Mouse (Mus musculus) heart, embryonic 16.5 days (tissue): ENCODE data around the gene Uqcr10. TPM values are rescaled to one million over a fixed set of nuclear protein-coding genes. Genes with fewer than 3 reads are reported as not detected.

ENCODE experiments used
- ATAC-seq: fragments of 200-750 bp; cut with Nextera tagmentation; replicated peaks from 2 replicates; pipeline ENCODE4 v1.8.0; 2017; ENCODE audit warnings: moderate number of reproducible peaks; ENCODE audit not compliant: insufficient read depth, low FRiP score; ENCODE audit errors: extremely low read depth
- H3K27ac ChIP-seq: fragments of 300-500 bp; sonication (generic); 2 replicates; pipeline ENCODE4 v1.5.1; 2014; ENCODE audit warnings: mild to moderate bottlenecking, low read length, control low read depth, moderate library complexity
- H3K27me3 ChIP-seq: fragments of 300-500 bp; sonication (generic); 2 replicates; pipeline ENCODE4 v1.6.1; 2014; ENCODE audit warnings: low read length, mixed read lengths; ENCODE audit not compliant: control insufficient read depth, insufficient read depth
- H3K36me3 ChIP-seq: fragments of 300-500 bp; sonication (generic); 2 replicates; pipeline ENCODE4 v1.6.1; 2014; ENCODE audit not compliant: control insufficient read depth, insufficient read depth
- H3K4me1 ChIP-seq: fragments of 300-500 bp; sonication (generic); 2 replicates; pipeline ENCODE4 v1.6.1; 2014; ENCODE audit warnings: low read length, mixed read lengths; ENCODE audit not compliant: control insufficient read depth, insufficient read depth
- H3K4me2 ChIP-seq: fragments of 300-500 bp; sonication (generic); 2 replicates; pipeline ENCODE4 v1.6.1; 2014; ENCODE audit warnings: low read depth, mild to moderate bottlenecking, control low read depth, low read length
- H3K4me3 ChIP-seq: fragments of 300-500 bp; sonication (generic); 2 replicates; pipeline ENCODE4 v1.5.1; 2014; ENCODE audit warnings: mild to moderate bottlenecking, control low read depth, low read length
- H3K9ac ChIP-seq: fragments of 300-500 bp; sonication (generic); 2 replicates; pipeline ENCODE4 v1.6.1; 2014; ENCODE audit warnings: low read length, control low read depth
- H3K9me3 ChIP-seq: fragments of 300-500 bp; sonication (generic); replicated peaks from 2 replicates; pipeline ENCODE4 v1.6.1; 2016; ENCODE audit warnings: low read length; ENCODE audit not compliant: control insufficient read depth
- WGBS: fragments of 180-500 bp; shearing (Covaris S2); extraction: QIAGEN DNeasy Blood & Tissue Kit; methylation state at CpG from one replicate; pipeline ENCODE4 v1.1.7; 2014; 5-methylcytosine and 5-hydroxymethylcytosine counted together
- polyA plus RNA-seq: library from polyadenylated mRNA; unstranded; fragments of >200 nt; fragmentation: Nextera tagmentation; extraction: Ambion mirVana; gene quantifications from 2 replicates; pipeline ENCODE4 v1.2.1, GENCODE M21; 2015

The Uqcr10 gene
- polyA plus RNA-seq, 1 experiment from 2014 or later: 1,930 TPM

DNA sequence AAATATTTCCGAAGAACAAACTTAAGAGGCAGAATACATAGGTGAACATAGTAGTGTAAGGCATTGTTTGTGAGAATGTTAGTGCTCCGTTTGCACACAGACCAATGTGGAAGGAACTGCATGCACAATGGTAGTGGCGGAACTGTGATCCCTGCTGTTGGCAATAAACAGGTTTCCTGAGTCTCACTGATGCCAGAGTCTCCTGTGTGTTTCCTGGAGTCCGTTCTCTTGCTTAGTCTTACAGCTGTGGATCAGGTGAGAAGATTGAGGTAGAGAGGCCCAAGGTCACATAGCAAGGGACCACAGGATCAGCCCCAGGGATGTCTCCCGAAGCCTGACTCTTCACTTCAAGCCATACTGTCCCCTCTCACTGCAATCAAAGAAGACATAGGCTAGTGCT is 18.6 kb downstream of the Uqcr10 start:
- Histone ChIP-seq H3K4me2 (no peak overlapping the region), H3K9ac (no peak overlapping the region), H3K27ac (no peak overlapping the region), H3K9me3 (no peaks in the 10 kb centered on the region), H3K36me3 (peaks cover 18% of the 10 kb centered on the region), H3K27me3 (no peaks in the 10 kb centered on the region), H3K4me1 (peaks cover 6% of the 10 kb centered on the region), H3K4me3 (no peak overlapping the region)
- 75% methylated on average over 5 of the region's 5 CpGs for WGBS
- no peak for ATAC-seq

- H3K9ac ChIP-seq: no peak overlapping the region
- no peak overlapping the region for H3K4me2 ChIP-seq
- H3K9me3 ChIP-seq: no peaks in the 10 kb centered on the region
- ATAC-seq: no peak
- H3K36me3 ChIP-seq: peaks cover 18% of the 10 kb centered on the region
- 50% methylated on average over 4 of the region's 4 CpGs for WGBS
- no peaks in the 10 kb centered on the region for H3K27me3 ChIP-seq
- H3K4me3 ChIP-seq: no peak overlapping the region
- no peak overlapping the region for H3K27ac ChIP-seq
- H3K4me1 ChIP-seq: peaks cover 6% of the 10 kb centered on the region
Observed at GRCm38 (mm10) chr11:4685071-4685470, 19.1 kb downstream of the Uqcr10 start.

- Histone ChIP-seq H3K4me3 (no peak overlapping the region), H3K27ac (no peak overlapping the region), H3K9me3 (no peaks in the 10 kb centered on the region), H3K27me3 (no peaks in the 10 kb centered on the region), H3K9ac (no peak overlapping the region), H3K4me1 (peaks cover 6% of the 10 kb centered on the region), H3K4me2 (no peak overlapping the region), H3K36me3 (peaks cover 18% of the 10 kb centered on the region)
- ATAC-seq: no peak
- 68% methylated on average over 6 of the region's 6 CpGs for WGBS
Observed at GRCm38 (mm10) chr11:4684186-4684585, 20.0 kb downstream of the Uqcr10 start.

- Histone ChIP-seq H3K27ac (no peak overlapping the region), H3K9ac (no peak overlapping the region), H3K27me3 (no peaks in the 10 kb centered on the region), H3K36me3 (peaks cover 18% of the 10 kb centered on the region), H3K4me1 (peaks cover 6% of the 10 kb centered on the region), H3K9me3 (no peaks in the 10 kb centered on the region), H3K4me3 (no peak overlapping the region), H3K4me2 (no peak overlapping the region)
- ATAC-seq: no peak
- WGBS: 85% methylated on average over 6 of the region's 6 CpGs
Observed at GRCm38 (mm10) chr11:4683516-4683915, 20.6 kb downstream of the Uqcr10 start.

- peaks cover 23% of the 10 kb centered on the region for H3K36me3 ChIP-seq
- ATAC-seq: no peak
- peaks cover 2% of the 10 kb centered on the region for H3K4me1 ChIP-seq
- H3K27me3 ChIP-seq: no peaks in the 10 kb centered on the region
- no peak overlapping the region for H3K9ac ChIP-seq
- H3K4me2 ChIP-seq: no peak overlapping the region
- 48% methylated on average over 3 of the region's 3 CpGs for WGBS
- no peak overlapping the region for H3K27ac ChIP-seq
- no peak overlapping the region for H3K4me3 ChIP-seq
- no peaks in the 10 kb centered on the region for H3K9me3 ChIP-seq
Observed at GRCm38 (mm10) chr11:4680126-4680525, 24.0 kb downstream of the Uqcr10 start.

GRCm38 (mm10) chr11:4679441-4679832 is 24.7 kb downstream of the Uqcr10 start:
- 95% methylated on average over 12 of the region's 12 CpGs for WGBS
- no peak overlapping the region for H3K4me3 ChIP-seq
- no peaks in the 10 kb centered on the region; the same call in 1 of the 2 replicates for H3K4me1 ChIP-seq
- H3K36me3 ChIP-seq: peaks cover 23% of the 10 kb centered on the region
- H3K4me2 ChIP-seq: no peak overlapping the region
- ATAC-seq: no peak
- H3K9ac ChIP-seq: no peak overlapping the region
- H3K27ac ChIP-seq: no peak overlapping the region
- no peaks in the 10 kb centered on the region for H3K27me3 ChIP-seq
- H3K9me3 ChIP-seq: no peaks in the 10 kb centered on the region

DNA sequence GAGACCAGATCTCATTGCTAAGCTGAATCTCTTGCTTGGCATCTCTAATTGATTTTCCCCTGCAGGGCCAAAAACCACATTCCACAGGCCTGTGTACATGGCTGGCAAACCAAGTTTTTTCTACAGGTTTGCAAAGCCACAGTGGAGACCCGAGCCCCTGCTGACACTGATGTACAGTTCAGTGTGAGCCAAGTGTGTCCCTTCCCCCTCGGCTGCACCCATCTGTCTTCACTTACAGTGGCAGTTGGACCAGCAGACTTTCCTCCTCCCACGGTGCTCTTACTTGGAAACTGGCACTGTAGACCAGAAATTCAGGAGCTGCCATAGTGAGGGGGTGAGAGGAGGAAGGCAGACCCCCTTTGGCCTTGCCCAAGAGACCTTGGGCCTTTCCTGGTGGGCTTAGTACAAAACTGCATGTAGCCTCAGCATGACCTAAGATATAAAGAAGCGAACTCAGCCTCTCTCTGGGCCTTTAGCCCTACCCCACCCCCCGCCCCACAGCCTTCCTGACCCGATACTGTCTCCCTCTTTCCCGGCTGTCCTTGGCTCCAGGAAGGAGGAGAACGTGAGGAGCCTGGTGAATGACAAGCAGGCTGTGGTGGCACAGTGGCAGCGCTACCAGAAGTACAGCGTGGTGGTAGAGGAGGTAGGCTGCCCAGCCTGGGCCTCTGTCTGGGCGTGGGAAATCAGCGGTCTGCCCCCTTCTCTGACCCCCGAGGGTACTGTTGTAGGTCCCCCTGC is 25.3 kb downstream of the Uqcr10 start:
- no peak overlapping the region for H3K4me2 ChIP-seq
- no peaks in the 10 kb centered on the region for H3K27me3 ChIP-seq
- 68% methylated on average over 13 of the region's 13 CpGs for WGBS
- no peaks in the 10 kb centered on the region for H3K9me3 ChIP-seq
- H3K27ac ChIP-seq: no peak overlapping the region
- H3K9ac ChIP-seq: no peak overlapping the region
- H3K4me3 ChIP-seq: no peak overlapping the region
- H3K36me3 ChIP-seq: peaks cover 23% of the 10 kb centered on the region
- no peaks in the 10 kb centered on the region; the same call in 1 of the 2 replicates for H3K4me1 ChIP-seq
- ATAC-seq: no peak

DNA sequence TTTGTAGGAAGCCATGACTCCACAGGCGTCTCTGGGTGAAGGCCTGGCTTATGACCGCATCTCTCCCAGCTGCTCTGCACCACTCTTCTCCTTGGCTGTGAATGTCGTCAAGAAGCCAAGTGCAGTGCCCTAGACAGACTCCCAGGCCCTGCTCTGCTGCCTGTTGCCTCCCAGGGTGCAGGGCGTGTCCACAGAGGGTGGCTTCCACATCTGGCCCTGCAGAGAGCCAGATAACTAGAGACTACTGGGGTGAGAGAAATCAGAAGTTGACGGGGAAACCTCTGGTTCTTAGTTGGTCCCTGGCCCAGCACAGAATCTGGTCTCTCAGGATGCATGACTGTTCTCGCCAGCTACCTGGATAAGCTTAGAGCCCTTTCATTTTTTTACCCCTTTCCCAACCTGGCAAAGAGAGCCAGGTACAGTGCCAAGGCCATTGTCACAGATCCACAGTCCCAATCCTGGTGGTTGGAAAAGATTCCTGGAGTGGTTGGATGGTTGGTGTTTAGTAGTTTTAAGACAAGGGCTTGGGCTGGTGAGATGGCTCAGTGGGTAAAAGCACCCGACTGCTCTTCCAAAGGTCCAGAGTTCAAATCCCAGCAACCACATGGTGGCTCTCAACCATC is 26.8 kb downstream of the Uqcr10 start:
- WGBS: 91% methylated on average over 7 of the region's 7 CpGs
- H3K4me1 ChIP-seq: no peaks in the 10 kb centered on the region; the same call in 1 of the 2 replicates
- peaks cover 24% of the 10 kb centered on the region for H3K36me3 ChIP-seq
- no peak overlapping the region for H3K4me2 ChIP-seq
- H3K27me3 ChIP-seq: no peaks in the 10 kb centered on the region
- no peak for ATAC-seq
- no peak overlapping the region for H3K9ac ChIP-seq
- H3K9me3 ChIP-seq: no peaks in the 10 kb centered on the region
- no peak overlapping the region for H3K4me3 ChIP-seq
- no peak overlapping the region for H3K27ac ChIP-seq

- peaks cover 14% of the 10 kb centered on the region for H3K36me3 ChIP-seq
Observed at GRCm38 (mm10) chr11:4675693-4676092, 28.4 kb downstream of the Uqcr10 start.

More at GRCm38 (mm10) chr11:4675693-4676092, 28.4 kb downstream of the Uqcr10 start:
- WGBS: 83% methylated on average over 6 of the region's 6 CpGs
- H3K4me1 ChIP-seq: peaks cover 5% of the 10 kb centered on the region
- no peak overlapping the region for H3K4me3 ChIP-seq
- ATAC-seq: no peak
- H3K27ac ChIP-seq: no peak overlapping the region
- H3K9ac ChIP-seq: no peak overlapping the region
- H3K9me3 ChIP-seq: no peaks in the 10 kb centered on the region
- H3K4me2 ChIP-seq: no peak overlapping the region
- no peaks in the 10 kb centered on the region for H3K27me3 ChIP-seq
